Mouse (Mus musculus): ENCODE data around the gene Mavs. TPM values are rescaled to one million over a fixed set of nuclear protein-coding genes. Genes with fewer than 3 reads are reported as not detected.
A peak's percentile ranks its signal among the peaks of the same experiment; 100 is the strongest.

Mavs gene
- polyA plus RNA-seq, 2 experiments, result 25.9 TPM

GRCm38 (mm10) chr2:131242929-131243328 is 9.1 kb downstream of the Mavs start:
- peak; percentile 42; the same call in 1 of the 2 replicates for ATAC-seq (ENCODE audit: insufficient read depth)
- peaks cover 76% of the 10 kb centered on the region for H3K36me3 ChIP-seq (replicated peaks; ENCODE audit: control insufficient read depth, insufficient read depth, low read depth)
- H3K27ac ChIP-seq, result no peak overlapping the region
- peaks cover 5 to 24% of the 10 kb centered on the region in 2 experiments for H3K4me1 ChIP-seq (replicated peaks; ENCODE audit: control insufficient read depth in 2 of 2, insufficient read depth in 2 of 2, low read length in 1 of 2)
- no peaks in the 10 kb centered on the region for H3K9me3 ChIP-seq (ENCODE audit: control insufficient read depth, low read length)
- DNase-seq (ENCODE audit: low read depth in 3 of 3, low spot score in 3 of 3), result no peak
- TF ChIP-seq CTCF (IDR thresholded peaks at IDR 0.05; ENCODE audit: low read depth) (no peak), EP300 (IDR thresholded peaks at IDR 0.05; ENCODE audit: low read depth) (no peak)
- no peak overlapping the region for H3K9ac ChIP-seq (replicated peaks)
- no peak overlapping the region for H3K4me3 ChIP-seq (ENCODE audit: insufficient read depth in 1 of 2, low read depth in 2 of 2, low read length in 2 of 2)
- no peaks in the 10 kb centered on the region for H3K27me3 ChIP-seq (ENCODE audit: control insufficient read depth, insufficient read depth, low read length)
- no peak overlapping the region for H3K4me2 ChIP-seq (ENCODE audit: low read depth)
- 15% methylated on average over 7 of the region's 7 CpGs for WGBS (ENCODE audit: insufficient replicate concordance)

GRCm38 (mm10) chr2:131253681-131254328 is 19.9 kb downstream of the Mavs start:
- Histone ChIP-seq H3K36me3 (replicated peaks; ENCODE audit: control insufficient read depth, insufficient read depth, low read depth) (no peaks in the 10 kb centered on the region; the same call in 1 of the 2 replicates), H3K9ac (replicated peaks) (peak overlapping the region; percentile 51), H3K4me2 (ENCODE audit: low read depth) (peak overlapping the region; percentile 44), H3K4me1 (replicated peaks; ENCODE audit: control insufficient read depth in 2 of 2, insufficient read depth in 2 of 2, low read length in 1 of 2) (peaks cover 32 to 35% of the 10 kb centered on the region in 2 experiments), H3K4me3 (ENCODE audit: insufficient read depth in 1 of 2, low read depth in 2 of 2, low read length in 2 of 2) (no peak overlapping the region), H3K27me3 (ENCODE audit: control insufficient read depth, insufficient read depth, low read length) (no peaks in the 10 kb centered on the region), H3K27ac (peak overlapping the region; percentile 72), H3K9me3 (ENCODE audit: control insufficient read depth, low read length) (no peaks in the 10 kb centered on the region)
- peak; percentile 96 for TF ChIP-seq CTCF (IDR thresholded peaks at IDR 0.05; ENCODE audit: low read depth)
- TF ChIP-seq EP300 (IDR thresholded peaks at IDR 0.05; ENCODE audit: low read depth), result peak; percentile 77
- WGBS (ENCODE audit: insufficient replicate concordance), result 4% methylated on average over 7 of the region's 7 CpGs
- ATAC-seq (ENCODE audit: insufficient read depth) (peak; percentile 89), DNase-seq (ENCODE audit: low read depth in 3 of 3, low spot score in 3 of 3) (peak; percentile 77 to 82 (median 79))

GRCm38 (mm10) chr2:131254329-131254713 is 20.5 kb downstream of the Mavs start:
- peak overlapping the region; percentile 44 for H3K4me2 ChIP-seq (ENCODE audit: low read depth)
- H3K9ac ChIP-seq (replicated peaks), result peak overlapping the region; percentile 51
- 54% methylated on average over 2 of the region's 2 CpGs for WGBS (ENCODE audit: insufficient replicate concordance)
- DNase-seq (ENCODE audit: low read depth in 3 of 3, low spot score in 3 of 3) (no peak), ATAC-seq (ENCODE audit: insufficient read depth) (peak; percentile 17)
- H3K36me3 ChIP-seq (replicated peaks; ENCODE audit: control insufficient read depth, insufficient read depth, low read depth), result no peaks in the 10 kb centered on the region
- no peaks in the 10 kb centered on the region for H3K27me3 ChIP-seq (ENCODE audit: control insufficient read depth, insufficient read depth, low read length)
- no peak for TF ChIP-seq CTCF (IDR thresholded peaks at IDR 0.05; ENCODE audit: low read depth)
- no peak for TF ChIP-seq EP300 (IDR thresholded peaks at IDR 0.05; ENCODE audit: low read depth)
- H3K4me3 ChIP-seq (ENCODE audit: insufficient read depth in 1 of 2, low read depth in 2 of 2, low read length in 2 of 2), result no peak overlapping the region
- peak overlapping the region; percentile 67 for H3K27ac ChIP-seq
- H3K9me3 ChIP-seq (ENCODE audit: control insufficient read depth, low read length), result no peaks in the 10 kb centered on the region
- peaks cover 35% of the 10 kb centered on the region in 2 experiments for H3K4me1 ChIP-seq (replicated peaks; ENCODE audit: control insufficient read depth in 2 of 2, insufficient read depth in 2 of 2, low read length in 1 of 2)

- Histone ChIP-seq H3K27ac (peak overlapping the region; percentile 18; the same call in 1 of the 2 replicates), H3K4me3 (ENCODE audit: insufficient read depth in 1 of 2, low read depth in 2 of 2, low read length in 2 of 2) (no peak overlapping the region), H3K27me3 (ENCODE audit: control insufficient read depth, insufficient read depth, low read length) (no peaks in the 10 kb centered on the region), H3K36me3 (replicated peaks; ENCODE audit: control insufficient read depth, insufficient read depth, low read depth) (no peaks in the 10 kb centered on the region), H3K9ac (replicated peaks) (no peak overlapping the region), H3K4me1 (replicated peaks; ENCODE audit: control insufficient read depth in 2 of 2, insufficient read depth in 2 of 2, low read length in 1 of 2) (peaks cover 46 to 47% of the 10 kb centered on the region in 2 experiments), H3K9me3 (ENCODE audit: control insufficient read depth, low read length) (no peaks in the 10 kb centered on the region), H3K4me2 (ENCODE audit: low read depth) (no peak overlapping the region)
- WGBS (ENCODE audit: insufficient replicate concordance), result 49% methylated on average over 3 of the region's 3 CpGs
- ATAC-seq (ENCODE audit: insufficient read depth) (no peak), DNase-seq (ENCODE audit: low read depth in 3 of 3, low spot score in 3 of 3) (no peak)
- TF ChIP-seq CTCF (IDR thresholded peaks at IDR 0.05; ENCODE audit: low read depth) (no peak), EP300 (IDR thresholded peaks at IDR 0.05; ENCODE audit: low read depth) (no peak)
These were observed 21.9 kb downstream of the Mavs start for GRCm38 (mm10) chr2:131255738-131256137.

- H3K4me3 ChIP-seq (ENCODE audit: insufficient read depth in 1 of 2, low read depth in 2 of 2, low read length in 2 of 2), result no peak overlapping the region
- DNase-seq (ENCODE audit: low read depth in 3 of 3, low spot score in 3 of 3), result no peak
- TF ChIP-seq CTCF (IDR thresholded peaks at IDR 0.05; ENCODE audit: low read depth) (no peak), EP300 (IDR thresholded peaks at IDR 0.05; ENCODE audit: low read depth) (no peak)
- peaks cover 52 to 55% of the 10 kb centered on the region in 2 experiments for H3K4me1 ChIP-seq (replicated peaks; ENCODE audit: control insufficient read depth in 2 of 2, insufficient read depth in 2 of 2, low read length in 1 of 2)
- ATAC-seq (ENCODE audit: insufficient read depth), result no peak
- no peaks in the 10 kb centered on the region for H3K9me3 ChIP-seq (ENCODE audit: control insufficient read depth, low read length)
- no peaks in the 10 kb centered on the region for H3K36me3 ChIP-seq (replicated peaks; ENCODE audit: control insufficient read depth, insufficient read depth, low read depth)
- H3K9ac ChIP-seq (replicated peaks), result no peak overlapping the region
- 64% methylated on average over 8 of the region's 8 CpGs for WGBS (ENCODE audit: insufficient replicate concordance)
- H3K27ac ChIP-seq, result no peak overlapping the region
- no peak overlapping the region for H3K4me2 ChIP-seq (ENCODE audit: low read depth)
- H3K27me3 ChIP-seq (ENCODE audit: control insufficient read depth, insufficient read depth, low read length), result no peaks in the 10 kb centered on the region
These were observed 24.8 kb downstream of the Mavs start for GRCm38 (mm10) chr2:131258693-131259092.
